Mouse (Mus musculus): Measurements from ENCODE around the gene Frem1.

Frem1 gene

GRCm38 (mm10) chr4:83031591-83031990 is 20.5 kb downstream of the Frem1 start:
- no peak for DNase-seq (ENCODE audit: low spot score in 2 of 2)

GRCm38 (mm10) chr4:83030097-83030496 is 22.0 kb downstream of the Frem1 start:
- no peak for DNase-seq (ENCODE audit: low spot score in 2 of 2)

- DNase-seq (ENCODE audit: low spot score in 2 of 2), result no peak
Measured at GRCm38 (mm10) chr4:83020759-83021555, 31.2 kb downstream of the Frem1 start.

- DNase-seq (ENCODE audit: low spot score in 2 of 2), result no peak
Measured at GRCm38 (mm10) chr4:83018111-83019105, 33.7 kb downstream of the Frem1 start.

GRCm38 (mm10) chr4:83014538-83014937 is 37.6 kb downstream of the Frem1 start:
- DNase-seq (ENCODE audit: low spot score in 2 of 2), result no peak

GRCm38 (mm10) chr4:83004086-83004485 is 48.1 kb downstream of the Frem1 start:
- no peak for DNase-seq (ENCODE audit: low spot score in 2 of 2)

- no peak for DNase-seq (ENCODE audit: low spot score in 2 of 2)
Measured at GRCm38 (mm10) chr4:82992042-82992441, 60.1 kb downstream of the Frem1 start.

GRCm38 (mm10) chr4:82990973-82991695 is 61.0 kb downstream of the Frem1 start:
- no peak for DNase-seq (ENCODE audit: low spot score in 2 of 2)

GRCm38 (mm10) chr4:82972381-82972780 is 79.8 kb downstream of the Frem1 start:
- DNase-seq (ENCODE audit: low spot score in 2 of 2), result no peak

- no peak for DNase-seq (ENCODE audit: low spot score in 2 of 2)
Measured at GRCm38 (mm10) chr4:82970901-82971648, 81.1 kb downstream of the Frem1 start.

- no peak for DNase-seq (ENCODE audit: low spot score in 2 of 2)
Measured at GRCm38 (mm10) chr4:82961024-82961423, 91.1 kb downstream of the Frem1 start.

- no peak for DNase-seq (ENCODE audit: low spot score in 2 of 2)
Measured at GRCm38 (mm10) chr4:82957827-82958538, 94.2 kb downstream of the Frem1 start.

GRCm38 (mm10) chr4:82953992-82954391 is 98.1 kb downstream of the Frem1 start:
- no peak for DNase-seq (ENCODE audit: low spot score in 2 of 2)

GRCm38 (mm10) chr4:82949511-82949910 is 102.6 kb downstream of the Frem1 start:
- no peak for DNase-seq (ENCODE audit: low spot score in 2 of 2)

- no peak for DNase-seq (ENCODE audit: low spot score in 2 of 2)
Measured at GRCm38 (mm10) chr4:82946721-82947120, 105.4 kb downstream of the Frem1 start.

GRCm38 (mm10) chr4:82946276-82946612 is 105.9 kb downstream of the Frem1 start:
- DNase-seq (ENCODE audit: low spot score in 2 of 2), result no peak

- DNase-seq (ENCODE audit: low spot score in 2 of 2), result no peak
Measured at GRCm38 (mm10) chr4:82945572-82946275, 106.4 kb downstream of the Frem1 start.

- DNase-seq (ENCODE audit: low spot score in 2 of 2), result no peak
Measured at GRCm38 (mm10) chr4:82940680-82941079, 111.5 kb downstream of the Frem1 start.

- no peak for DNase-seq (ENCODE audit: low spot score in 2 of 2)
Measured at GRCm38 (mm10) chr4:82940248-82940647, 111.9 kb downstream of the Frem1 start.

GRCm38 (mm10) chr4:82934308-82934707 is 117.8 kb downstream of the Frem1 start:
- no peak for DNase-seq (ENCODE audit: low spot score in 2 of 2)

All from thymus, postnatal 10 days (tissue).